Mouse (Mus musculus): Measurements from ENCODE around the gene Bid. TPM values are rescaled to one million over a fixed set of nuclear protein-coding genes. Genes with fewer than 3 reads are reported as not detected.

The Bid gene
- total RNA-seq, 2 experiments from 2014 or later, result 18.5 TPM

Other genes starting within 250 kb of the Bid start
- 10 to 100 TPM; 50.4 to 51.5 TPM for gene Slc25a18, start 143.3 kb downstream of the Bid start, total RNA-seq (2021)
- 100 to 1,000 TPM; 455 to 462 TPM for gene Atp6v1e1, start 94.1 kb downstream of the Bid start, total RNA-seq (2021)
- gene Bcl2l13, start 80.6 kb downstream of the Bid start, total RNA-seq (2021), result 10 to 100 TPM; 49.9 to 51.9 TPM
- 10 to 100 TPM; 95.3 to 96.0 TPM for gene Mical3, start 214.1 kb upstream of the Bid start, total RNA-seq (2021)